Mouse (Mus musculus) brain, adult 2 months (tissue): ENCODE results near the gene Sptan1.

ENCODE experiments used
- DNase-seq: peaks from one replicate; pipeline ENCODE4 v3.0.0; 2011; ENCODE audit warnings: low read depth, low spot score

The Sptan1 gene

DNA sequence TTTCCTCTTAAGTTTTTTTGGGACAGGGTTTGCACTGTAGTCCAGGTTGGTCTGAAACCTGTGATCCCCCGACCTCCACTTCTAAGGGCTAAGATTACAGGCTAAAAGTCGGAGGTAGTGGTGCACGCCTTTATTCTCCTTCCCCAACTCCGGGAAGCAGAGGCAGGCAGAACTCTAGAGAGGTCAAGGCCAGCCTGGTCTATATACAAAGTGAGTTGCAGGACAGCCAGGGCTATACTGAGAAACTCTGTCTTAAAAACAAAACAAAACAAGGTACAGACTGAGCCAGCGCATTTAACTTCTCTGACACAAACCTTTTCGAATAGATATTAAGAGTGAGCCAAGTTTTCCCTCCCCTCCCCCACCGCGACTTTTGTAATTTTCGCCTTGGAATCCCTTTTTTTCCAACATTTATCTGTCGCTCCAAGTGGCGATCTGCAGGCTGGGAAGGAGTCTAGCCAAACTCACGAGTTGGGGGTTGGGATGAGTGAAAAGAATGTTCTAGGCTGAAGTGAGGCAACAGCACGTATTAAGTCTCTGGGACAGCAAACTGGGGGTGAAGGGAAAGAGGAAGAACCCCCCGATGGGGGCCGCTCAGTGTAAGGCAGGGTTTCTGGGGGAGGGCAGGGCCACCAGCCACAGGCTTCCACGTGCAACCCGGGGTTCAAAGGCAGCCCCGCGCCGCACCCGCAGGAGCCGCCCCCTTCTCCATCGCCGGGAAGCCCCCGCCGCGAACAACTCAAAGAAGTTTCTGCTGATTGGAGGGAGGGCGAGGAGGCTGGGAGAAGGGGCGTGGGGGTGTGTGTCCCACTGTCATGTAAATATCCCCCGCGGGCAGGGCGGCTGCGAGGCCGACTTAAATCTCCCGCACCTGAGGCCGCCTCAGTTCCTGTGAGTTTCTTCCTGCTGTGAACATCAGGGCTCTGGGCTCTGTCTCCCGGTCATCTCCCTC is 96.1 kb downstream of the Sptan1 start:
- peak; percentile 20 for DNase-seq

DNA sequence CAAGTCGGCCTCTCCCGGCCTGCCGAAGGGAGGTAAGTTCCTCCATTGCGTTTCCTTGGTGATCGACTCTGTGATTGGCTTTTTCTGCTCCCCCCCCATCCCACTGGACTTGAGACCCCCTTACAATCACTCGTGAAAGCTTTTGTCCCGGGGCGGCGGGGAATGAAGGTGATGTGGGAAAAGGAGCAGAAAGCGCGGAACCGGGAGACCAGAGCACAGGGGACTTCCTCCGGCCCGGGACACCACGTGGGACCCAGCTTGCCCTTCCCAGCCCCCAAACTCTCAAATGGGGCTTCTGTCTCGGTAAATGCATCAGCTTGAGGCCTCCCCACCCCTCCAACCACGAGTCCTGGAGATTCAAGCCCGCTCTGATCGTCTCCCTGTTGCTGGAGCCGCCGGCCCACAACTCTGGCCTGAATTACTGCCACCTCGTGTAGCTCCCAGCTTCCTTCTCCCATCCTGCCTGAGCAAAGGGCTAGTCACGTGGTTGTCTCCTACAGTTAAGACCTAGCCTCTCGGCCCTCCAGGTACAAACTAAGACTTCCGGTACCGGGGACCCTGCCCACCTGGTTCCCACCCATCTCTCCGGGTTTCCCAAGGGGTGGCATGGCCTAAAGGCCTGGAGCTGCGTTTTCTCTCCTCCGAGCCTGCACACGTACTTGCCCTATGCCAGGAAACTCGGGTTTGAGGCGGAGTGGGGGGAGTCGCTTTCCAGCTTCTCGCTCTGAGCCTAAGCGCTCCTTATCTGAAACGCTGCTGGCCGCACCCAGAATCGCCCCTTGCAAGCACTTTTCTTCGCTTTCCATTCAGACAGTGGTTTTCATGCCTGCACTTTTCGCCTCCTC is 97.1 kb downstream of the Sptan1 start:
- peak; percentile 81 for DNase-seq

DNA sequence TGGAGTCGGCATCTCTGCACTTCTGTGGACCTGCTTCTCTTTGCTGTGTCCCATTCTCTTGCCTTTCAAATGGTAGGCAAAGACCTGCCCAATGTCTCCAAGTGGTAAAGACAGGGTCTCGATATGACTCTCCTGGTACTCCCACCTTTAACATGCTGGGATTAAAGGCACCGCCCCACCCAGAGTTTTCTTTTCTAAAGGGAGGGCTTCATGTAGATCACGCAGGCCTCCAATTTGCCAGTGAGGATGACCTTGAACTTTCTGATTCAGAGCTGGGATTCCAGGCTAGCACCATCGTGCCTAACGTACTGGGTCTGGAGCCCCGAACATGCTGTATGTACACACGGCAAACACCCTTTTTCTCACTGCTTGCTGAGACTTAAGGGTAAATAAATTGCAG is 97.9 kb downstream of the Sptan1 start:
- no peak for DNase-seq

DNA sequence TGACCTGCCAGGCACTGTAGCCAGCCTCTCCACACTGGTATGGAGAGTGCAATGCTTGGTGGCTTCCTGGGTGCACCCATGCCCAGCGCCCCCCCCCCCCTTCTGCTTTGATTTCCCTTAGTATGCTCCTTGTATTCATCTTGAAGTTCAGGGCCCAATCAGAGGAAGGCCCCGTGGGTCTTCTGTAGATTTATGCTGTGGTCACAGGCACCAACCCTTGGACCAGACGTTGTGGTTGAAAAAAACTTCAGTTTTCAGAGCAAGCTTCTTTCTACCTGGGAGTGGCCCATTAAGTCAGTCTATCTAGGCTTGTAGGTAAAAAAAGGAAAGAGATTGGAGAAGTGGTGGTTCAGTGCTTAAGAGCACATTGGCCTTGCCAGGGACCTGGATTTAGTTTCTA is 98.4 kb downstream of the Sptan1 start:
- no peak for DNase-seq

DNA sequence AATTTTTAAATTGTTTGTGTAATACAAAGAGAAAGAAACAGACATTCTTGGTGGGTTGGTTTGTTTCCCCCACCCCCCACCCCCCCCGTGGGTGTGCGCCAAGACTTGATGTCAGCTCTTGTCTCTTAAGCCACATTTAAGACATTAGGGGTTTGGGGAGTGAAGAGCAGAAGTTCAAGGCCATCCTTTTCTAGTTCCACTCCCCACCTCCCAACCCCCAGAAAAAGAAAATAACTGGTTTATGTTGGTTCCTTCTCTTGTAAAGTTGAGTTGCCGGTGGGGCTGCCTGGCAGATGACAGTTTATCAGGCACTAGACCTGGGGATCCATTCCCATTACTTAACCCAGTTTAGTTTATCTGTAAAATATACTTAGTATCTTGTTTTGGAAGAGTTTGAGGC is 98.9 kb downstream of the Sptan1 start:
- DNase-seq = no peak

DNA sequence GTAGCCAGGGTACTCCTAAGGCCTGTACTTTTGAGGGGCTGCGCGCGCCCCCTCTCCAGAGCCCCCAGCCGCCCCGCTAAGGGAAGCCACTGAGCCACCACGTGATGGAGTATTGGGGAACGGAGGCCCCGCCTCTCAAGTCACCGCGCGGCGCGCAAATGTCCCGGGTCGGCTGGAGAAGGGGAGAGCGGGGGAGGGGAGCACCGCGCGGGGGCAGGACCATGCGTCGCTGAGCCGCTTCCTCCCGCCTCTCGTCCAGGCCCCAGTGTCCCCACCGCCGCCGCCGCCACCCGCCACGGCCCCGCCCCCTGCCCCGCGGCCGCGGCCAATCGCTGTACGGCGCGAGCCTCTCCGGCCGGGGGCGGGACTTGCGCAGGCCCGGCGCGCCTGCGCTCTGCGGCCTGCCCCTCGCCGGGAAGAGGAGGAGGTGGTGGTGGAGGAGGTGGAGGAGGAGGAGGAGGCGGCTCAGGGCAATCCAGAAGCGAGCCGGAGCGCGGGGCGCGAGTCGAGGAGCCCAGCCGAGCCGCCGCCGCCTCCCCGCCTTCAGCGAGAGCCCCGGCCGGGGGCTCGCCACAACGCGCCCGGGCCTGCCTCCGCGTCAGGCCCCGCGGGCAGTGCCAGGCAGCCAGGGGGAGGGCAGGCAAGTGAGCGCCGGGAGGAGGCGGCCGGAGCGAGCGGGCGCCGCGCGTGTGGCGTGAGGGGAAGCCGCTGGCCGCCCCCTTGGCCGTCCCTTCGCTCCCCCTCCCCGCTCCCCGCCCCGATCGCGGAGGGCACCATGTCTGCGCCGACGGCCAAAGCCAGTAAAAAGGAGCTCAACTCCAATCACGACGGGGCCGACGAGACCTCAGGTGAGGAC is 100.9 kb downstream of the Sptan1 start:
- DNase-seq = peak; percentile 97

DNA sequence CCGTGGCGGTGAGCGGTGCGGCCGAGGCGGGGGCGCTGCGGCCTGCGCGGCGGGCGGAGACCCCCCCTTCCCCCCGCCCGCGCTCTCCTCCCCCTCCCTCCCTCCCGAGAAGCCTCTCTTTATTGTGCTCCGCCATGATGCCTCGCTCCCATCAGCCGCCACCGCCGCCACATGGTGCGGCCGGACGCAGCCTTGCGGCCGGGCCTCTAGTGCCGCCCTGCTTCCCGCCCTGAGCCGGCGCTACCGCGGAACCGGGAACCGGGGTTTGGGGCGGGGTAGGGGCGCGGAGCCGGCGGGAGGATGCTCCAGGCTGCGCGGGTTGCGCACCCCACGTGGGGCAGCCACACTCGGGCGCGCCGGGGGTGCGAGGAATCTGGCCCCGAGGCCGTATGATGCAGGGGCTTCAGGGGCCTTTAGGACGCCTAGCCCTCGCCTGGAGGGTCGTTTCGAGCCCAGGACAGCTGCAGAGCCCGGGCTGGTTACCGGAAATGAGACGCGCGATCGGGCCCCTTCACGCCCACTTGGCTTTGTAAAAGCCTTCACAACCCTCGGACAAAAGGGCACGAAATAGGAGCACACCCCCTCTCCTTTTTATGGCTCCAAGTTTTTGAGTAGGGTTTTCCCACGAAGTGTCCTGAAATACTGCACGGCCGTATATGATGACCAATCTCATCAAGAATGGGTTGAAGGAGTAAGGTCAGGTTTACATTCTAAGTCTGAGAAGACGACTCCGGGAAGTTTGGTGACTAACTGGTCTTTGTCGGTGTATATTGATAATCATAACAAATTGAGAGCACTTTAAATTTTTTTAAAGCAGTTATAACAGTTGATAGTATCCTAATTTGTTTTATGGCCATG is 101.9 kb downstream of the Sptan1 start:
- peak; percentile 62 for DNase-seq

DNA sequence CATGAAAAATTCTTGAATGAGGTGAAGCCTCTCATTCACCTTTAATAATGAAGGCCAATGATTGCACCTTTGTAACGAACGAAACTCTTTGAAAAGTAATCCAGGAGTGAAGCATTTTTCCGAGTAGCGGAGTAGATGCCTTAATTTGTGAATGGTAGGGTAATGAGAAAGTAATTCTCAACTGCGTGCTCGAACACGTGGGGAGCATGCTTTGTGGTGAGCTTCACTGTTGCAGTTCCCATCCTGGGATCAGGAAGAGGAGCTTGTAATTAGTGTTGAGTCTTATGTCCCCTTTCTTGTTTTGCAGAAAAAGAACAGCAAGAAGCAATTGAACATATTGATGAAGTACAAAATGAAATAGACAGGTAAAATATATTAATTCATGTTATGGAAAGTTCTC is 102.6 kb downstream of the Sptan1 start:
- DNase-seq = no peak

DNA sequence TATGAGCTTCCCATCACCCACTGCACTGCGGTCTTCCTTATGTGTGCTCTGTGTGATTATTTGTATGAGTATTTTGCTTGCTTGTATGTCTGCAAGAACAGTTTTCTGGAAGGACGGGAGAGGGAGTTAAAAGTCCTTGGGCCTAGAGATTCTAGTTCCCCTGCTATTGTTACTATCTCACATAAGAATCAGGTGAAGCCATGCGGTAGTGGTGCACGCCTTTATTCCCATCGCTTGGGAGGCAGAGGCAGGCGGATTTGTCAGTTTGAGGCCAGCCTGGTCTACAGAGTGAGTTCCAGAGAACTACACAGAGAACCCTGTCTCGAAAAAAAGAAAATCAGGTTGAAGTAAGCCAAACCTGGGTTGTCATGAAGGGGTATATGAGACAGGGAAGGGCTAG is 107.5 kb downstream of the Sptan1 start:
- DNase-seq = no peak

DNA sequence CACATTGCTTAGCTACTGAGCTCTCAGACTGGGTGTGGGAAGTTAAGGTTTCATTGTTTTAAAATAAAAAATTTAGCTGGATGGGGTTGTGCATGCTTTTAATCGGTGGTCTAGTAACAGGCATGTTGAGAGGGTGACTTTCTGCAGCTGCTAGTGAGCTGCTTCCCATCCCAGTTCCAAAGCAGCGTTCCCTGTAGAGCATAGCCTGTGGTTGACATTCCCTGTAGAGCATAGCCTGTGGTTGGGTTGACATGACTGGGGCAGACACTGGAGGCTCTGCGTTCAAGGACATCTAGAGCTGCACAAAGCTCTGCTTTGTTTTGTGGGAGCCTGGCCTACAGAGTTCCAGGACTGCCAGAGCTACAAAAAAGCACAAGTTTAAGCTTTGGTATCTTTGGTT is 107.9 kb downstream of the Sptan1 start:
- DNase-seq = no peak

DNA sequence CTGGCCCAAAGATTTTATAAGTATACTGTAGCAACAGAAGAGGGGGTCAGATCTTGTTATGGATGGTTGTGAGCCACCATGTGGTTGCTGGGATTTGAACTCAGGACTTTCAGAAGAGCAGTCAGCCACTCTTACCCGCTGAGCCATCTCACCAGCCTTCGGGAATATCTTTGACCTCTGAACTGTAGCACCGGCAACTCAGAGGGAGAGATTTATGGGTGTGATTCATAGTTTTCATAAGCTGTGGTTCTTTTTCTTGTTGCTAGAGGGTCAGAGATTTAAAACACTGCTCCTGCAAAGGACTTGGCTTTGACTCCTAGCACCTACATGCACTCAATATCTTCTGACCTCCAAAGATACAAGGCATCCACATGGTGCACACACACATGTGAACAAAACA is 110.3 kb downstream of the Sptan1 start:
- no peak for DNase-seq

DNA sequence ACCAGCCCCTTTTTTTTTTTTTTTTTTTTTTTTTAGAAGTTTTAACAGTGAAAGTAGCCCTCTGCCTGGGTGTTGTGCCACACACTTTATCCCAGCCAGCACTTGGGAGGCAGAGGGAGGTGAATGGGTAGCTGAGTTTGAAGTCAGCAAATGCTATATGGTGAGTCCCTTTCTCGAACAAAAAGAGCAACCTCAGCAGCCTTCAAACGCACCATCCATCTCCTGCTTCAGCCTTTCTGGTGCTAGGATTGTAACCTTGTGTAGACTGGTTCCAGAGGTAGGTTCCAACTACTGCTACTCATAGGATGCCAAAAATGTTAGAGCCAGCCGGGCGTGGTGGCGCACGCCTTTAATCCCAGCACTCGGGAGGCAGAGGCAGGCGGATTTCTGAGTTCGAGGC is 111.1 kb downstream of the Sptan1 start:
- no peak for DNase-seq

DNA sequence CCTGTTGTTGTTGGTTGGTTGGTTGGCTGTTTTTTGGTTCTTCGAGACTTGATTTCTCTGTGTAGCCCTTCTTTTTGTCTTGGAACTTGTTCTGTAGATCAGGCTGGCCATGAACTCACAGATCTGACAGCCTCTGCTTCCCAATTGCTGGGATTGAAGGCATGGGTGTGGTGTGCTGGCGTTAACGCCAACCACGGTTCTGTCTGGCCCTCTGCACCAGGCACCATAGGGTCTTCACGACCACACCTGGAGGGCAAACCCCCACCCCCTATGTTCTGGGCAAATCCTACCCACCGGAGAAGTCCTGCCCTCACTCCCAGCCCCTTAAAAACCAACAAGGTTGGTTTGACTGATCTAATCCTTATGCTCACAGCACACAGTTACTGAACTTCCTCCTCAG is 111.6 kb downstream of the Sptan1 start:
- no peak for DNase-seq

DNA sequence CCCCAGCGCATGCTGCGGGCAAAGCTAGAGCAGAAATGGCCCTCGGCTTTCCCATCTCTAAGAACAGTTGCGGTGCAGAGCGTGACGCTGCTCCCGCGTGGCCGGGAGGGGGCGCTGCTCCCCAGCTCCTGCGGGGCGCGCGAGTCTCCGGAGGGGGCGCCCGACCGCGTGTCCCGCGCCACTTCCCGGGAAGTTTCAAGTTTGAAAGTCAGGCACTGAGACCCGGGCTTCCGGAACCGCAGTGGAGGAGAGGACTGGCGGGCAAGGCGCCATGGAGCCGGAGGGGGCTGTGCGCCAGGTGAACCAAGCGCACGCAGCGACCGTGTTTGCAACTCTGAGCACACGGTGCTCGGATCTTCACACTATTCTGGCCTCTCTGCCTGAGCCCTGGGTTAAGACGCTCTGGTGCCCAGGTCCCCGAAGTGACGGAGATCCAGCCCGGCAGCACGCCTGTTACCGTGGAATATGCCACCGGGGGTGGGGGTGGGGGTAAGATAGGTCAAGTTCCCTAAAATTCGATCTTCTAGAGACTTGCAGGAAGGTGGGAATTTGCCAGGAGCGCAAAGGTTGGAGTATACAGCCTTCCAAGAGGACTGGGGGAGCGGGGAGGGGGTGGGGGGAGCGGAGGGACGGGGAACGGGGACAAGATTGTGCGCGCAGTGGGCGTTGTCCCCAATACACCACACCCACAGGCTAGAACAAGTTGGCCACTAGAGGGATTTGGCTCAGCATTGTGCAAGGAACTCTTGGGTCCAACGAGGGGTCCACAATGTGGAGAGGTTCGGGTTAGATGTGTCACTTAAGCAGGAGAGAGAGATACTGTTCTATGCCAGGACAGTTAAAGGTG is 112.4 kb downstream of the Sptan1 start, which contains the start of gene Pkn3:
Pkn3 (plus strand) TSS at position 183 of the 847 bp plus-strand sequence.
- peak; percentile 84 for DNase-seq

DNA sequence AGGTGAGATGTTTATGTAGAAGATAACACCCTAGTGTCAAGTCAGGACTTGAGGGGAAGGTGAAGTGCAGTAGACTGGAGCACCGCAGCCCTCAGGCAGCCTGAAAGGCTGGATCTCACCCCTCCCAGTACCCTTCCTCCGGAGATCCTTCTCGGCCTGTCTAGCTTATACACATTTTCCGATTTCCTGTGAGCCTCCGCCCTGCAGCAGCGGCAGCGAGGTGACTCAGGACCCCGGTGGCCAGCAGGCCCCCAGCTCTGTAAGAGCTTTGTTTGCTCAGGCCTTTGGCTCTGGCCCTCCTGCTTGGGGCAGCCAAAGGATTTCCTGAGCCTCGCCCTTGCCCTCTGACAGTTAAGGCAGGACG is 113.0 kb downstream of the Sptan1 start:
- no peak for DNase-seq

DNA sequence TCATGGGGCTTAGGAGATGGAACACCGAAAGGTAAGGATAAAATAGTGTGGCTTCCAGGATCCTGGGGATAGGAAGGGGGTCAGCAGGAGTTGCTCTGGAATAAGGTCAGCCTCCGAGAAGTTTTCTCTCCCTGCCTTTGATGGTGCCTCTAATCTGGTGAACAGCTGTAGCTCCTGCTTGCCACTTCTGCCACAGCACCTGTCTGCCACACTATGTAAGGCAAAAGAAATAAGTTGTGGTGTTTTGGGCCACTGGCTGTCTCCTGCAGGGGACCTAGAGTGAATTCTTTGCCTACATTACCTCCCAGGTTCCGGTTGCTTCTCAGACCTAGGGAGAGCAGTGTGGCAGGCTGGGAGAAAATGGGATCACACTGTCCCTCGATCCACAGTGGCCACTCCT is 113.4 kb downstream of the Sptan1 start:
- no peak for DNase-seq

DNA sequence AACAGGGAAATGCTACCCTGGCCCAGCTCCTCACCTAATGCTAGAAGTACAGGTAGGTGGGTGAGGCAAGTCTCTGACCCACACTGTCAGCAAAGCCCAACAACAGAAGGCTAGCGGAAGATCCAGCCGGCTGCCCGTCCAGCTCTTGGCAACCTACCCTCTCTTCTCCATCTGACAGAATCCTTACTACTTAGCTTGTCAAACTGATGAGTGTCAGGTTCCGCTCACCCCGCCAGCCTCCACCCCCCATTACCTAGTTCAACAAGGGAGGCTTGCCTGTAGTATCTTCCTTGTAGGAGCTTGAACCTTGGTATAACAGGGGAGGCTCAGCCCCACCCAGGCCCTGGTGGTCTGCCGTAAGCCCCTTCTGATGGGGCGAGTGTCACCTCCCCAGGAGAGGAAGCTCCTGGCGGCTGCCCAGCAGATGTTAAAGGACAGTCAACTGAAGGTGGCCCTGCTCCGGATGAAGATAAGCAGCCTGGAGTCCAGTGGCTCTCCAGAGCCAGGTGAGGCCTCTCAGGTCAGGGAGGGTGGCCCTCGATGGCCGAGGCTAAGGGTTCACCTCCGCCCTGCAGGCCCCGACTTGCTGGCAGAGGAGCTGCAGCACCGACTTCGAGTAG is 114.9 kb downstream of the Sptan1 start:
- no peak for DNase-seq
